Comparison of ENCODE assay signal across 19 mouse cellular contexts in genomic region chr1:126515054-126515756, GRCm38 (mm10).
DNase-seq lines count a peak whose midpoint lies in the region; ATAC-seq and TF ChIP-seq lines count a peak whose summit lies in the region.
"Had no signal": no experiment of that assay in that cellular context is flagged by ENCODE, and none has a peak within 500 bp of the region (broad histone marks: within the 10 kb centered on the region; RNA-seq: fewer than 3 reads in every experiment).

No protein-coding gene starts in this region.

- H3K9ac ChIP-seq in kidney, postnatal 0 days (ENCODE audit: low read depth, low read length): no peak overlapping the region
- no peak overlapping the region for H3K9ac ChIP-seq in kidney, embryonic 15.5 days
- no peak overlapping the region for H3K9ac ChIP-seq in liver, postnatal 0 days (replicated peaks)
- H3K9ac ChIP-seq in intestine, embryonic 16.5 days (ENCODE audit: low read depth, low read length): no peak overlapping the region
- H3K9ac ChIP-seq: embryonic facial prominence, embryonic 12.5 days; forebrain, embryonic 15.5 days; heart, embryonic 15.5 days; hindbrain, embryonic 13.5 days had no signal

- H3K9me3 ChIP-seq in kidney, postnatal 0 days (replicated peaks; ENCODE audit: low read length): no peaks in the 10 kb centered on the region
- H3K9me3 ChIP-seq in kidney, embryonic 15.5 days (replicated peaks): no peaks in the 10 kb centered on the region
- no peaks in the 10 kb centered on the region for H3K9me3 ChIP-seq in liver, postnatal 0 days (ENCODE audit: low read length)
- H3K9me3 ChIP-seq in intestine, embryonic 16.5 days (ENCODE audit: control insufficient read depth, low read length): no peaks in the 10 kb centered on the region
- H3K9me3 ChIP-seq: embryonic facial prominence, embryonic 12.5 days; forebrain, embryonic 15.5 days; heart, embryonic 15.5 days; hindbrain, embryonic 13.5 days had no signal

- H3K27me3 ChIP-seq in kidney, postnatal 0 days (ENCODE audit: insufficient read depth, low read length): no peaks in the 10 kb centered on the region
- H3K27me3 ChIP-seq in kidney, embryonic 15.5 days: no peaks in the 10 kb centered on the region
- no peaks in the 10 kb centered on the region for H3K27me3 ChIP-seq in liver, postnatal 0 days (ENCODE audit: insufficient read depth, low read length)
- H3K27me3 ChIP-seq in intestine, embryonic 16.5 days (replicated peaks; ENCODE audit: control insufficient read depth, insufficient read depth, low read length): no peaks in the 10 kb centered on the region
- H3K27me3 ChIP-seq: embryonic facial prominence, embryonic 12.5 days; forebrain, embryonic 15.5 days; heart, embryonic 15.5 days; hindbrain, embryonic 13.5 days had no signal

- no peak overlapping the region for H3K4me3 ChIP-seq in kidney, postnatal 0 days (replicated peaks; ENCODE audit: low read depth, low read length)
- H3K4me3 ChIP-seq in kidney, embryonic 15.5 days (replicated peaks): no peak overlapping the region
- H3K4me3 ChIP-seq in liver, postnatal 0 days (ENCODE audit: low read depth, low read length): no peak overlapping the region
- no peak overlapping the region for H3K4me3 ChIP-seq in intestine, embryonic 16.5 days (ENCODE audit: low read length)
- H3K4me3 ChIP-seq: embryonic facial prominence, embryonic 12.5 days; forebrain, embryonic 15.5 days; heart, embryonic 15.5 days; hindbrain, embryonic 13.5 days had no signal

- no peaks in the 10 kb centered on the region for H3K36me3 ChIP-seq in kidney, postnatal 0 days (ENCODE audit: insufficient read depth, low read length)
- H3K36me3 ChIP-seq in kidney, embryonic 15.5 days: no peaks in the 10 kb centered on the region
- no peaks in the 10 kb centered on the region for H3K36me3 ChIP-seq in liver, postnatal 0 days (replicated peaks; ENCODE audit: insufficient read depth, low read length)
- H3K36me3 ChIP-seq in intestine, embryonic 16.5 days (ENCODE audit: control insufficient read depth, insufficient read depth, low read length): no peaks in the 10 kb centered on the region
- H3K36me3 ChIP-seq: embryonic facial prominence, embryonic 12.5 days; forebrain, embryonic 15.5 days; heart, embryonic 15.5 days; hindbrain, embryonic 13.5 days had no signal

- 0 out of 2 replicates have a peak overlapping the region, but pooled peaks have one; percentile 13 for H3K27ac ChIP-seq in kidney, postnatal 0 days
- H3K27ac ChIP-seq in kidney, embryonic 15.5 days: no peak overlapping the region
- no peak overlapping the region for H3K27ac ChIP-seq in liver, postnatal 0 days (ENCODE audit: low read depth)
- H3K27ac ChIP-seq in intestine, embryonic 16.5 days (ENCODE audit: low read length): no peak overlapping the region
- H3K27ac ChIP-seq: embryonic facial prominence, embryonic 12.5 days; forebrain, embryonic 15.5 days; heart, embryonic 15.5 days; hindbrain, embryonic 13.5 days had no signal

- DNase-seq in kidney, postnatal 0 days (ENCODE audit: low spot score): peak; percentile 14
- no peak for DNase-seq in liver, postnatal 0 days
- no peak for DNase-seq in liver
- DNase-seq: adrenal gland, adult 8-10 months; adrenal gland, postnatal 36 days; cerebellum, adult 11 months; cerebellum, adult 8-10 months; cerebellum, postnatal 14 days; gastrocnemius, postnatal 36 days; heart, adult 11 months; heart, postnatal 14 days had no signal

- 0 out of 2 replicates have a peak, but pooled peaks have one; percentile 41 for ATAC-seq in kidney, postnatal 0 days (replicated peaks; ENCODE audit: low FRiP score, low read depth)
- ATAC-seq in kidney, embryonic 15.5 days (replicated peaks; ENCODE audit: low FRiP score): no peak
- 0 out of 2 replicates have a peak, but pooled peaks have one; percentile 40 for ATAC-seq in liver, postnatal 0 days
- peak; percentile 86 for ATAC-seq in intestine, embryonic 16.5 days
- no peak for ATAC-seq in monocyte, adult 5-6 weeks (replicated peaks; ENCODE audit: insufficient number of reproducible peaks, low FRiP score, low TSS enrichment, poor library complexity, severe bottlenecking)
- ATAC-seq: forebrain, embryonic 15.5 days had no signal

- H3K4me2 ChIP-seq in kidney, postnatal 0 days (ENCODE audit: low read length): no peak overlapping the region
- no peak overlapping the region for H3K4me2 ChIP-seq in kidney, embryonic 15.5 days
- no peak overlapping the region for H3K4me2 ChIP-seq in liver, postnatal 0 days (ENCODE audit: low read depth, low read length)
- no peak overlapping the region for H3K4me2 ChIP-seq in intestine, embryonic 16.5 days (ENCODE audit: low read depth, low read length)
- H3K4me2 ChIP-seq: embryonic facial prominence, embryonic 12.5 days; forebrain, embryonic 15.5 days; heart, embryonic 11.5 days; heart, embryonic 15.5 days; hindbrain, embryonic 13.5 days had no signal

- no peak for TF ChIP-seq CTCF in kidney, postnatal 0 days (IDR thresholded peaks at IDR 0.05; ENCODE audit: low read depth)
- no peak for TF ChIP-seq CTCF in liver, postnatal 0 days (IDR thresholded peaks at IDR 0.05; ENCODE audit: low read depth)

- WGBS in kidney, postnatal 0 days: 30% methylated on average over 3 of the region's 3 CpGs
- WGBS in kidney, embryonic 15.5 days: 33% methylated on average over 3 of the region's 3 CpGs
- WGBS in liver, postnatal 0 days (ENCODE audit: insufficient replicate concordance): 32% methylated on average over 3 of the region's 3 CpGs
- 27% methylated on average over 3 of the region's 3 CpGs for WGBS in intestine, embryonic 16.5 days

- 0 out of 2 replicates have a peak, but pooled peaks cover 10% of the 10 kb centered on the region for H3K4me1 ChIP-seq in kidney, postnatal 0 days (replicated peaks; ENCODE audit: insufficient read depth, low read length)
- H3K4me1 ChIP-seq in kidney, embryonic 15.5 days: peaks cover 13% of the 10 kb centered on the region
- peaks cover 2% of the 10 kb centered on the region for H3K4me1 ChIP-seq in liver, postnatal 0 days (ENCODE audit: insufficient read depth)
- H3K4me1 ChIP-seq in intestine, embryonic 16.5 days (ENCODE audit: control insufficient read depth, insufficient read depth, low read length): peaks cover 4% of the 10 kb centered on the region; the same call in 1 of the 2 replicates
- H3K4me1 ChIP-seq: forebrain, embryonic 15.5 days; heart, embryonic 15.5 days; hindbrain, embryonic 13.5 days had no signal

- TF ChIP-seq EP300 in liver, postnatal 0 days (IDR thresholded peaks at IDR 0.05; ENCODE audit: low read depth): no peak

Comparison
In these comparisons a context has a peak if more than half of its experiments do, and no peak if none do; other contexts are left out.
1. ATAC-seq: peak in kidney, postnatal 0 days (single experiment), liver, postnatal 0 days (single experiment) and intestine, embryonic 16.5 days (single experiment); none in kidney, embryonic 15.5 days (single experiment) and monocyte, adult 5-6 weeks (single experiment).